Mouse (Mus musculus): ENCODE measurements at regions not wholly inside any gene's neighbourhood (a gene's known extent, or its start where the extent isn't known, plus 50 kb on each side); places are given as distances from the start of the nearest gene placed in this dataset.

GRCm38 (mm10) chr6:89235416-89236075 is 126.9 kb downstream of the Plxna1 start:
- Histone ChIP-seq H3K9me3 (no peaks in the 10 kb centered on the region), H3K4me2 (peak overlapping the region; percentile 45), H3K27ac (peak overlapping the region; percentile 78), H3K4me3 (peak overlapping the region; percentile 14), H3K27me3 (replicated peaks) (no peaks in the 10 kb centered on the region), H3K9ac (0 out of 2 replicates have a peak overlapping the region, but pooled peaks have one; percentile 9), H3K4me1 (peaks cover 55% of the 10 kb centered on the region), H3K36me3 (replicated peaks) (no peaks in the 10 kb centered on the region)
- 7% methylated on average over 27 of the region's 27 CpGs for WGBS
- peak; percentile 32; the same call in 1 of the 2 replicates for ATAC-seq (replicated peaks)

- no peaks in the 10 kb centered on the region for H3K36me3 ChIP-seq (replicated peaks)
- no peaks in the 10 kb centered on the region for H3K9me3 ChIP-seq
- ATAC-seq (replicated peaks), result 0 out of 2 replicates have a peak, but pooled peaks have one; percentile 2
- H3K27me3 ChIP-seq (replicated peaks), result no peaks in the 10 kb centered on the region
- no peak overlapping the region for H3K9ac ChIP-seq
- H3K4me1 ChIP-seq, result peaks cover 61% of the 10 kb centered on the region
- no peak overlapping the region for H3K4me3 ChIP-seq
- 11% methylated on average over 8 of the region's 8 CpGs for WGBS
- peak overlapping the region; percentile 45; the same call in 1 of the 2 replicates for H3K4me2 ChIP-seq
- H3K27ac ChIP-seq, result peak overlapping the region; percentile 78
Measured at GRCm38 (mm10) chr6:89236226-89236625, 126.2 kb downstream of the Plxna1 start.

- WGBS, result 63% methylated on average over 10 of the region's 10 CpGs
- Histone ChIP-seq H3K4me1 (peaks cover 61% of the 10 kb centered on the region), H3K9me3 (no peaks in the 10 kb centered on the region), H3K4me2 (no peak overlapping the region), H3K36me3 (replicated peaks) (no peaks in the 10 kb centered on the region), H3K27ac (peak overlapping the region; percentile 78), H3K9ac (no peak overlapping the region), H3K4me3 (no peak overlapping the region), H3K27me3 (replicated peaks) (no peaks in the 10 kb centered on the region)
- ATAC-seq (replicated peaks), result peak; percentile 70
Measured at GRCm38 (mm10) chr6:89236892-89237646, 125.4 kb downstream of the Plxna1 start.

GRCm38 (mm10) chr6:89238871-89239270 is 123.5 kb downstream of the Plxna1 start:
- H3K4me1 ChIP-seq, result peaks cover 73% of the 10 kb centered on the region

GRCm38 (mm10) chr6:89239511-89239910 is 122.9 kb downstream of the Plxna1 start:
- no peak overlapping the region for H3K9ac ChIP-seq
- peaks cover 73% of the 10 kb centered on the region for H3K4me1 ChIP-seq
- 39% methylated on average over 8 of the region's 8 CpGs for WGBS

More at GRCm38 (mm10) chr6:89238871-89239270, 123.5 kb downstream of the Plxna1 start:
- Histone ChIP-seq H3K36me3 (replicated peaks) (no peaks in the 10 kb centered on the region), H3K27me3 (replicated peaks) (no peaks in the 10 kb centered on the region), H3K27ac (peak overlapping the region; percentile 81), H3K9me3 (no peaks in the 10 kb centered on the region), H3K9ac (no peak overlapping the region), H3K4me3 (no peak overlapping the region), H3K4me2 (0 out of 2 replicates have a peak overlapping the region, but pooled peaks have one; percentile 5)
- WGBS, result 29% methylated on average over 14 of the region's 14 CpGs
- ATAC-seq (replicated peaks), result 0 out of 2 replicates have a peak, but pooled peaks have one; percentile 26

GRCm38 (mm10) chr6:89240168-89240705 is 122.2 kb downstream of the Plxna1 start:
- peaks cover 73% of the 10 kb centered on the region for H3K4me1 ChIP-seq
- no peak overlapping the region for H3K4me2 ChIP-seq
- 22% methylated on average over 4 of the region's 4 CpGs for WGBS
- no peak overlapping the region for H3K9ac ChIP-seq
- ATAC-seq (replicated peaks), result no peak
- no peaks in the 10 kb centered on the region for H3K9me3 ChIP-seq
- no peaks in the 10 kb centered on the region for H3K27me3 ChIP-seq (replicated peaks)
- H3K27ac ChIP-seq, result peak overlapping the region; percentile 81
- H3K36me3 ChIP-seq (replicated peaks), result no peaks in the 10 kb centered on the region
- no peak overlapping the region for H3K4me3 ChIP-seq

More at GRCm38 (mm10) chr6:89239511-89239910, 122.9 kb downstream of the Plxna1 start:
- H3K9me3 ChIP-seq, result no peaks in the 10 kb centered on the region
- peak overlapping the region; percentile 17; the same call in 1 of the 2 replicates for H3K4me2 ChIP-seq
- ATAC-seq (replicated peaks), result no peak
- H3K27me3 ChIP-seq (replicated peaks), result no peaks in the 10 kb centered on the region
- no peaks in the 10 kb centered on the region for H3K36me3 ChIP-seq (replicated peaks)
- H3K4me3 ChIP-seq, result no peak overlapping the region
- peak overlapping the region; percentile 81 for H3K27ac ChIP-seq

GRCm38 (mm10) chr6:89242371-89243288 is 119.8 kb downstream of the Plxna1 start:
- no peaks in the 10 kb centered on the region for H3K36me3 ChIP-seq (replicated peaks)
- ATAC-seq (replicated peaks), result no peak; the same call in 1 of the 2 replicates

GRCm38 (mm10) chr6:89245506-89245905 is 116.9 kb downstream of the Plxna1 start:
- H3K9ac ChIP-seq, result no peak overlapping the region
- 34% methylated on average over 8 of the region's 8 CpGs for WGBS

More at GRCm38 (mm10) chr6:89242371-89243288, 119.8 kb downstream of the Plxna1 start:
- Histone ChIP-seq H3K9me3 (no peaks in the 10 kb centered on the region), H3K4me3 (no peak overlapping the region), H3K27me3 (replicated peaks) (no peaks in the 10 kb centered on the region), H3K9ac (no peak overlapping the region), H3K27ac (peak overlapping the region; percentile 27), H3K4me1 (peaks cover 52% of the 10 kb centered on the region), H3K4me2 (no peak overlapping the region)
- WGBS, result 11% methylated on average over 18 of the region's 18 CpGs

GRCm38 (mm10) chr6:89246261-89246660 is 116.2 kb downstream of the Plxna1 start:
- Histone ChIP-seq H3K27ac (no peak overlapping the region), H3K4me3 (no peak overlapping the region), H3K4me1 (peaks cover 18% of the 10 kb centered on the region), H3K27me3 (replicated peaks) (no peaks in the 10 kb centered on the region), H3K9me3 (no peaks in the 10 kb centered on the region), H3K36me3 (replicated peaks) (no peaks in the 10 kb centered on the region), H3K9ac (no peak overlapping the region), H3K4me2 (no peak overlapping the region)
- 93% methylated on average over 5 of the region's 5 CpGs for WGBS
- no peak for ATAC-seq (replicated peaks)

More at GRCm38 (mm10) chr6:89245506-89245905, 116.9 kb downstream of the Plxna1 start:
- Histone ChIP-seq H3K9me3 (no peaks in the 10 kb centered on the region), H3K36me3 (replicated peaks) (no peaks in the 10 kb centered on the region), H3K27me3 (replicated peaks) (no peaks in the 10 kb centered on the region), H3K4me3 (no peak overlapping the region), H3K4me2 (no peak overlapping the region), H3K27ac (no peak overlapping the region), H3K4me1 (peaks cover 24% of the 10 kb centered on the region)
- ATAC-seq (replicated peaks), result no peak

GRCm38 (mm10) chr6:89248574-89248973 is 113.8 kb downstream of the Plxna1 start:
- Histone ChIP-seq H3K27me3 (replicated peaks) (no peaks in the 10 kb centered on the region), H3K4me1 (peaks cover 10% of the 10 kb centered on the region), H3K4me2 (no peak overlapping the region), H3K4me3 (no peak overlapping the region), H3K9me3 (no peaks in the 10 kb centered on the region), H3K9ac (no peak overlapping the region), H3K27ac (0 out of 2 replicates have a peak overlapping the region, but pooled peaks have one; percentile 37), H3K36me3 (replicated peaks) (no peaks in the 10 kb centered on the region)
- no peak for ATAC-seq (replicated peaks)
- WGBS, result 72% methylated on average over 9 of the region's 9 CpGs

- Histone ChIP-seq H3K27ac (no peak overlapping the region), H3K27me3 (replicated peaks) (no peaks in the 10 kb centered on the region), H3K36me3 (replicated peaks) (no peaks in the 10 kb centered on the region), H3K4me1 (peaks cover 16% of the 10 kb centered on the region), H3K9me3 (no peaks in the 10 kb centered on the region), H3K9ac (no peak overlapping the region), H3K4me2 (no peak overlapping the region), H3K4me3 (no peak overlapping the region)
- 79% methylated on average over 8 of the region's 8 CpGs for WGBS
- ATAC-seq (replicated peaks), result no peak
Measured at GRCm38 (mm10) chr6:89249303-89249702, 113.1 kb downstream of the Plxna1 start.
